Mouse (Mus musculus) liver, embryonic 14.5 days (tissue): Measurements from ENCODE around the gene Lta.

Experiments
- CTCF ChIP-seq: IDR thresholded peaks from 2 replicates; pipeline ENCODE4 v1.5.1; 2016; ENCODE audit warnings: antibody characterized with exemption, low read depth, control low read depth
- EP300 ChIP-seq: IDR thresholded peaks from 2 replicates; pipeline ENCODE4 v1.6.1; 2016; ENCODE audit warnings: antibody characterized with exemption, low read depth

- TF ChIP-seq CTCF: no peak
- TF ChIP-seq EP300: no peak
Observed at GRCm38 (mm10) chr17:35253293-35254093, 48.3 kb upstream of the Lta start.
